Mouse (Mus musculus) cerebellum, adult 11 months (tissue): ENCODE data around the gene Tmem63b.
"Not testable (repeated sequence)": the region's sequence is repeated elsewhere in the genome, so short reads cannot be mapped to it uniquely, and the experiment has no call there.

Experiments used
- DNase-seq: peaks from one replicate; pipeline ENCODE4 v3.0.0; 2022

Tmem63b gene

DNA sequence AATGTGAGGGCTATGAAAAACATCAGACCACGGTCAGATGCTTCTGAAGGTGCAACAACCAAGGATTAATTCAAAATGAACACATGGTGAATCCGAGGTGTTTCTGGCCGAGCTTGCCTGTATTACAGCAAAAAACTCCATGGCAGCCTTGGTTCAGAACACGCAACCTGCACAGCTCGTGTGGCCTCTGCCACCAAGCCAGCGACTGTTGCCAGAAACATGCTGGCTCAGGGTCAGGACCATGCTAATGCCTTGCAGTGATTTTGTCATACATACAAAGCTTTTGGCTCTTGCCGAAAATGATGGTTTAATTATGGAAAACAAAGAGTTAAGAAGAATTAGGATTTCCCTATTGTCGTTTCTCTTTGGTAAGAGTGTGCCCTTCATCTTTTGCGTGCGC, 18.7 kb downstream of the Tmem63b start:
- DNase-seq = no peak

DNA sequence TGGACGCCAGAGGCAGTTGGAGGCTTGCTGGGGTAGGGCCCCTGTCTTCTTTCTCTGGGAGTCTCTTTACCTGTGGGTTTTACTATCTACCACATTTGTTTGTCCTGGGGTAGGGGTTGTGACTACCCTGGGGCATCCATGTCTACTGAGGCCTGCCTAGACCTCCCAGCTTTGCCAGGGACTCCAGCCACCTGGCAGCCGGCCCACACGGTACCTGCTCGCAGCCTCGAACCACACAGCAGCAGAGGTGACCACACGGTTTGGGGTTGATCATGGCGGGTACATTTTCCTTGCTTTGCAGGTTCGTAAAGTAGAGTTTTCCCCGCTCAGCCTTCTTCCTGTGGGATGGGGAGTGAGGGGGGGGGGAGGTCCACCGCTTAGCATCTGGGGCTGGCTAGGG, 19.2 kb downstream of the Tmem63b start:
- DNase-seq = no peak

DNA sequence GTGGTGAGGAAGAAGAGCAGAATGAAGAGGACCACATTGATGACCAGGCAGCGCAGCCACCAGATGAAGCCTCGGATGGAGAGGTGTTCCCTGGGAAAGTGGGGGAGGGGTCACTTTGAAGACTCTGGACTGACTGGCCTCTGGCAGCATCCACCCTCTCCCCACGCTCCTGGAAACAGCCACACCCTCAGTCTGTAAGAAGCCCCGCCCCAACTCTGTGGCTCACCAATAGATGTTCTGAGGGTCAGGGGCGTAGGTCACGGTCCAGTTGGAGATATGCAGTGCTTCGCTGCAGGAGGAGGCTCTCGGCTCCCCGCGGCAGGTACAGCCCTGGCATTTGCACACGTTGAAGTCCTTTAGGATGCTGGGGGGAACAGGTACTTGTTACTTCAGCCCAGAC, 20.6 kb downstream of the Tmem63b start:
- DNase-seq = no peak

DNA sequence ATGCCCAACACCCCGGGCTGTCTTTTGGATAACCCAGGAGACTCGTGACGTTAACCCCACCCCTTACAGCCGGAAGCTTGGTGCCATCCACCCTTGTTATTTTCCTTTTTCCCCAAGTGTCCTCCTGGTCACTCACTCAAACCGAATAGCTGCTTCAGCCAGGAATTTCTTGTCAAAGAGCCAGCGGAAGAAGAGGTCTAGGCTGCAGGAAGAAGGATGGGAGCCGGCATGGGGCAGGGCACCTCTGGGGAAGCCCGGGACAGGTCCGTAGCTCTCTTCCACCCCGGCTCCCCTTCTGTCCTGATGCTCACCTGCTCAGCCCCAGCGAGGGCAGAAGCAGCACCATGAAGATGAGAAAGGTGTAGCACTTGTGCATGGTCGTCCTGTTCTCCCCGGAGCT, 22.1 kb downstream of the Tmem63b start:
- no peak for DNase-seq

DNA sequence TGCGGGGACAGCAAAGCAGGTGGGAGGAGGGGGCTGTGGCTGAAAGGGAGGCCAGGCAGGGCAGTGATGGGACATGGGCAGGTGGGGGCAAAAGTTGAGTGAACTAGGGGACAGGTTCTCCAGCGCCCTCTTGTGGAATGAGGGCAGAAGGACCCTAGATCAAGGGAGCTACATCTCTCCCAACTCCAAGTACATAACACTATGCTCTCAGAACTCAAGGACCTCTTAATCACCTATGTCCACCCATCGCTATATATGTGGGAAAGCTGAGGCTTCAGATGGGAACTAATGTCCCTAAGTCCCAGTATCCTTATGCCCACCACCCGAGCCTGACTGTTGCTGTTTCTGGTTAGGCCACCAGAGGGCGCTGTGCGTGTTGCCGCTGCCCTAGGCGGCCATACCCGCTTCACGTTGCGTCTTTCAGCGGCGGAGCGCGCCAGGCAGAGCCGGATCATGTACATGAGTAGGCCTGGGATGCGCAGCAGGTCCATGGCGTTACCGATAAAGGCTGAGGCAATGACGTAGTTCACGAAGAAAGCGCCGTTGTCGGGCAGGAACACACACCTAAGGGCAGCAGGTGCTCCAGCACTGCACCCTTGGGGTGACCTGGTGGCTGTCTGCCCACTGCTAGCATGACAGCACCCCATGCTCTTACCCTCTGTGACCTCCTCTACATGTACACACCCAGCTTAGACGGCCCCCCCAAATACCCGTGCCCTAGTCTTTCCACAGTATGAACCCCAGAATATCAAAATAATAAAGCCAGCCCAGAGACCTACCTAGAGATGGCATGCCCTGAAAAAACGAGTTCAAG, 23.4 kb downstream of the Tmem63b start:
- DNase-seq = peak; percentile 78

DNA sequence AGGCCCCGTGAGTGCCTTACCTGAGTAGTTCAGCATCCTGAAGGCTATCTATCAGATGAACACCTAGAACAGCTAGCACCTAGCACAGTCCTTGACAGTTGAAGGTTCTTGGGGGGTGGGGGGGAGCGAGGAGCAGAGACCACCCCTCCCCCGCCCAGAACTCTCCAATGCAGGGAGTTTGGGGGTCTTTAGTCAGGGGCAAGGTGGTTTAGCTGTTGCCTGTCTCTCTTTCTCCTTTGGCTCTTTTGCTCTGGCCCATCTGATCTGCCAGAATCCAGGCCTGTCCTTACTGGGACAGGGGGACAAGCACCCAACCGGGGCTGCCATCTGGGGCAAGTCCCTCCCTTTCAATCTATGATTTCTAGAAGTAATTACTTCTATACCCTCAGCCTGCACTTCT, 27.5 kb downstream of the Tmem63b start, which contains the start of gene Capn11:
Gene Capn11, minus strand, starts transcription at position 101 of the 400 bp plus-strand sequence.
- DNase-seq = no peak

DNA sequence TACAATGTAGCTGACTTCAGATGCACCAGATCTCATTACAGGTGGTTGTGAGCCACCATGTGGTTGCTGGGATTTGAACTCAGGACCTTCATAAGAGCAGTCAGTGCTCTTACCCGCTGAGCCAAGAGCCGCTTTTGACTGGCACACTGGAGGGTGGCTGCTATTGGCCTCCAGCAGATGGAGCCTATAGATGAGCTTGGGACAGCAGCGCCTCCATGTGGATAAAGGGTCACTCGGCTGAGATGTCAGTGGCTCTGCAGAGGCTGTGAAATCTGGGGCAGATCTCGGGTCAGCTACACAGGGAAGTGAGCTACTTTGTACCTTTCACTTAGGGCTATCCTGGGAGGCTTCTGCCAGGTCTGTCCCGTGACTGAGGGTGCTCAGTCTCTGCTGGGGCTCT, 30.9 kb downstream of the Tmem63b start:
- DNase-seq = no peak

DNA sequence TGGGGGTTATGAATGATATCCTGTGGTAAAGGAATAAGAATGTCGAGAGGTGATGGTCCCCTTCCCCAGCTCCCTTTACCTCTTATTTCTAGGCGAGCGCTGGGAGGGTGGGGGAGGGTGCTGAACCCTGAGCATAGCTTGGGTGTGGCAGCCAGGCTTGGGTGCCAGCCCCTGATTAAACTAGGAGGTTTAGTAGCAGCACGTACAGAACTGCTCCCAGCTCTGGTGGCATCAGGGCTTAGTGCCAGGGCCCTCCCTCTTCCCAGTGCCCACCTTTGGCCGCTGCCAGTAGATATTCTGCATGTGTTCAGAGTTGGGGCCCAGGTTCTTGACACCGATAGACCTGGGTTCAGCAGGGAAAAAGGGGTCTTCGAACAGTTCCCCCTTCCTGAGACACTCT, 33.5 kb downstream of the Tmem63b start:
- DNase-seq = no peak

DNA sequence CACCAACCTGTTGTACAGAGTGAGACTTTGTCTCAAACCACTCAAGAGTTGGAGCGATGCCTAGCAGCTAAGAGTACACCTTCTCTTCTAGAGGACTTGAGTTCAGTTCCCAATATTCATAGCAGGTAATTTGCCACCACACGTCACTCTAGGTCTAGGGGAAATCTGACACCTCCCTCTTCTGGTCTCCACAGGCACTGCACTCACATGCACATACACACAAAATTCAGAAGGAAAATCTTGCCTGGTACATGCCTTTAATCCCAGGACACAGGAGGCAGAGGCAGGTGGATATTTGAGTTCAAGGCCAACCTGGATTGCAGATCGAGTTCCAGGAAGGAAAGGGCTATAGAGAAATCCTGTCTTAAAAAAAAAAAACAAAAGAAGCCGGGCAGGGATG, 42.5 kb downstream of the Tmem63b start:
- DNase-seq = no peak

DNA sequence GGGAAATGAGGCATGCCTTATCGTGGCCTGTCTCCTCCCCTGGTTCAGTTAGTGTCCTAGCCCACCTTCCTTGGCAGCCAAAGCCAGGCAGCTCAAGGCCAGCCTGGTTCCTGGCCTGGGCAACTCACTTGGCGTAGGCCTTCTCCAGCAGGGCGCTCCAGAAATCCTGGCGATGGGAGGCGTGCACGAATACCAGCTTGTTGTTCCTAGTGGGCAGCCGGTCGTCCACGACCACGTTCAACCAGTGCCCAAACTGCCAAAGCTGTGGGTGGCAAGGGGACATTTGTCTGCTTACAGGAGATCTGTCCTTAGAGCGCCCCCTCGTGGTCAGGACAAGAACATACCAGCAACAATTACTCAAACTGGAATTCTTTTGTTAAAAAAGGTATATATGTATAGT, 44.0 kb downstream of the Tmem63b start:
- DNase-seq = peak; percentile 74

DNA sequence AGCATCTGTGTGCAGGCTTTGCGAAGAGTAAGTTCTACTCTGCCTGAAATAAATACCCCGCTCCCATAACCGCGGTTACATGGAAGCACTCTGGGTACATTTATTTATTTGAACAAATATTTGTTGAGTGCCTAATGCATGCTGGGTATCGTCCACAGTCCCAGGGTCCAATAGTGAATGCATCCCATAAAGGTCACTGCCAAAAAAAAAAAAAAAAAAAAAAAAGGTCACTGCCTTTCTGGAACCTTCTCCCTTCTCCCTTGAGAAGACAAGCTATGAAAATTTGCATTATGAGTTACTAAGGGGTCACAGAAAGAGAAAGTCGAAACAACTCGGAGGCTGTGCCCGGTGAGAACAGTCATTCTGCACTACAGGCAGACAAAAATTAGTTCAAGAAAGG, 44.7 kb downstream of the Tmem63b start:
- no peak for DNase-seq

DNA sequence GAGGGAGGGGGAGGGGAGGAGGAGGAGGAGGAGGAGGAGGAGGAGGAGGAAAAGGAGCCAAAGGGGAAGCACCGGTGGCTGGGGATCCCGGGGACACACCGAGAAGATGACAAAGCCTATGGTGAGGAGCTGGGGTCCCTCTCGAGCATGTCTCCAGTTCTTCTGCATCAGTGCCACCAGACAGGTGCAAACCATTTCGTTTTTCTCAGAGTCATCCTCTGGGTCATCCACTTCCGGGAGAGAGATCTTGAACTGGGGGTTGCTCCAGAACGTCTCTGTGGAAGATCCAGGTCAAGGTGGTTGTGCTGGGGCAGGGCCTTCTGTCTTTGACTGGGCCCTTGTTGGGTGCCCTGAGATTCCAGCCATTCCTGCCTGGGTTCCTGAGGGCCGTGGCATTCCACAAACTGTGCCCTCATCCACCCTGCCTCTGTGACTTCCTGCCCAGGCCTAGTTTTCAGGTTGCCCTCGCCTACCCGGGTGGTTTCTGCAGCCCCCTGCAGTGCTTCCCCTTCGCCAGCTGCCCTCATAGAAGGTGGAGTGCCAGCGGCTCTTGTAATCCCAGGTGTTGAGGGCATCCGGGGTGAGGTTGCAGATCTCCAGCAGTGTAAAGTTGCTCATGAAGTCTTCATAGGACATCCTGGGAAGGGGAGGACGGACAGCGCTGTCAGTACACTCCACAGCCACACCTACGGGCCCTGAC, 48.0 kb downstream of the Tmem63b start:
- DNase-seq = no peak

DNA sequence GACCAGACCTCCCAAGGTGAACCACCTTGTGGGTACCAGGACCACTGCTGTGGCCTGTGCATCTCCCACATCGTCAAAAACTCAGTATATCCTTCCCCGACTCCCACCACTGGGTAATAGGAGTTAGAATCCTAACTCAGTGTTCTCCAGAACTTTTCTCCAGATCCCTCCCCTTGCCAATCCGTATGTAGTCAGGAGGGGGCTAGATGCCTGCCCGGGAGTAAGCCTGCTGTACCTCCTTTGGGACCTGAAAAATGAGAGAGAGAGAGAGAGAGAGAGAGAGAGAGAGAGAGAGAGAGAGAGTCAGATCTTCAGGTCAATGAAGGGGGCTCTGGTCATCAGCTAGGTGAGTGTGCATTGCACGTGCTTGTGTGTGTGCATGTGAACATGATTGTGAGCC, 52.7 kb downstream of the Tmem63b start:
- no peak for DNase-seq

DNA sequence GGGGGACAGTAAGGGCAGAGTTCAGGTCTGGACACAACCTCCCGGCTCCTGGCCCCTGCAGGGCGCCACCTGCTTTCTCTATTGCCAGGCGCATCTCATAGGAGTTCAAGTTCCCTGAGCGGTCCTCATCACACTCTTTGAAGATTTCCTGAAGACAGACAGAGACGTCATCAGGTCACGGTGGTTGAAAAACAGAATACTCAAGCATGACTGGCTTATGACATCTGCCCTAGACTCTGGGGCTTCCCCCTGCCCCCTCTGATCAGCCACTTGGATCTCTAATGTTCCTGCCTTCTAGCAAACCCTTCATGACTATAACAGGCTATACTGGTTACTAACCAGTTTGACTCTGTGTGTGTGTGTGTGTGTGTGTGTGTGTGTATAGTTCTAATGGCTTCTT, 54.8 kb downstream of the Tmem63b start:
- no peak for DNase-seq

DNA sequence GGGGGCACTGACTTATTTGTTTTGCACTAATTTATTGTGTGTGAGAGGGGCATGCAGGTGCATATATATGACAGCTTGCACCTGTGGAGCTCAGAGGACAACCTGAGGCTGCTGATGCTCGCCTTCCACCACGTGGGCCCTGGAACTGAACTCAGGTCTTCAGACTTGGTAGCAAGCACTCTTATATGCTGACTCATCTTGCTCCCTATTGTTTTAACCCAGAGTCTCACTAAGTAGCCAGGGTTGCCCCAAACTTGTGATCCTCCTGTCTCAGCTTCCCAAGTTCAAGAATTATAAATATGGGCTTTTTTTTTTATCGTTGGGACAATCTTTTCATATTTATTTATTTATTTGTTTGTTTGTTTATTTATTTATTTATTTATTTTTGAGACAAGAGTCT, 55.7 kb downstream of the Tmem63b start:
- DNase-seq = no peak

DNA sequence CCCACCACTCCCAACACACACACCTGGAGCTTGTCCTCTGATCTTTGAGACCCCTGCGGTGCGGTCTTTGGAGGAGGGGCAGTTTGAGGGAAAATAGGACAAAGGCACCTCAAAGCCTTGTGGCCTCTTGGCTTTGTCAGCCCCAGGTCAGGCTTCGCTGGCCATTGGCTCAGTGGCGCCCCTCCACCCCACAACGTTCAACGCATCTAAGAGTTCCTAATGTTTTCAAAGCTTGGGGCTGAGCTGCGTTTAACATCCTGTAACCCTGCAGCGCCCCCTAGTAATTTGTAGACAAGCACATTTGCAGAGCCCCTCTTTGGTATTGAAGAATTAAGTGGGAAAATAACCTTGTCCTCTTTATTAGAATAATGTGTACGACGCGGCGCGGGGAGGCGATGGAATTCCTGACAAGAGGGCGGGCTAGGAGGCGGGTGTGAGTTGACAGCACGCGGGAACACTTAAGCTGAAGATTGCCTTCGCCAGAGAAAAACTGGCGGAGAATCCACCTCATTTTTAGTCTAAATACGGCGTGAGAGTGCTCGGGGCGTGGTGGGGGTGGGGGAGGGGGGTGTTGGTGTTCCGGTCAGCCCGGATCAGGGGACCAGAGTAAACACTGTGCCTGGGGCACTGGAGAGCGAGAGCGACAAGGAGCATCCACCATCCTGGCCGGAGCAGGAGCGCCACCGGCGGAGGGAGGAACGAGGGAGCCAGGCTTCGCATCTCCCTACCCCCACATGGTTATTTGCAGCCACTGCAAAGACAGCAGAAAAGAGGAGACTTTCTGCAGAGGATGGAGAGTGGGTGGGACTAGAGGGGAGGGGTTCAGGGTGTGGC, 56.6 kb downstream of the Tmem63b start:
- DNase-seq = peak; percentile 74

DNA sequence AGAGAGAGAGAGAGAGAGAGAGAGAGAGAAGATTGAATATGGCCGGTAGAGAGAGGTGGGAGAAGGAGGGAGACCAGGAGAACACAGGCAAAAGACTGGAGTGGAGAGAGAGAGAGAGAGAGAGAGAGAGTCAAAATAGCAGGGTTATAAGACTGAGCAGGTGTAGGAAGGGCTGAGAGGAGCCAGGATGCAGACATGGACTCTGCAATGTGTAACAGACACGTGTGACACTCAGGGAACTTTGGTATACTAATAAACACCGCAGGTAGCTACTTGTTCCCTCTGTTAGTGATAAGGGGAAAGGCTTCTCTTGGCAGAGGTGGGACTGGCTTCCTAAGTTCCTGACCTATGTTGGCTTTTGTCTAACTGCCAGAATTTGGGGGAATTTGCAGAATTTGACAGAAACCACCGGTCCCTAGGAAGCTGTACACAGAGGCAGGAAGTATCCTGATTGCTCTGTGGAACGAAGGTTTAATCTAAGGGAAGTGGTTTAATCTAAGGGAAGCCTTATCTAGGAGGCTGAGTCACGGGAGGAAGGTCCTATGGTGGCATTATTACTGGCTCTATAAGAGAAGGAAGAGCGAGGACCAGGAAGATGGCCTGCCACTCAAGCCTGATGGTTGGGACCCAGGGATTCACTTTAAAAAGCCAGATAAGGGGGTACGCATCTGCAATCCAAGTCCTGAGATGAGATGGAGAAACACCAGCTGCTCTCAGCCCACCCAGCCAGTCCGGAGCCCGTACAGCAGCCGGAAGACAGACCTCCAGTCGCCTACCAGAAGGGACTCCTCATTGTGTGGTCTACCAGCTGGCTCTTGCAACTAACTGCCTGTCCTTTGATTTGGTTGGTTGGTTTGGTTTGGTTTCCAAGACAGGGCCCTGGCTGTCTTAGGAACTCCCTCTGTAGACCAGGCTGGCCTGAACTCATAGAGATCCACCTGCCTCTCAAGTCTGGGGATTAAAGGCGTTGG, 57.5 kb downstream of the Tmem63b start:
- DNase-seq = no peak

DNA sequence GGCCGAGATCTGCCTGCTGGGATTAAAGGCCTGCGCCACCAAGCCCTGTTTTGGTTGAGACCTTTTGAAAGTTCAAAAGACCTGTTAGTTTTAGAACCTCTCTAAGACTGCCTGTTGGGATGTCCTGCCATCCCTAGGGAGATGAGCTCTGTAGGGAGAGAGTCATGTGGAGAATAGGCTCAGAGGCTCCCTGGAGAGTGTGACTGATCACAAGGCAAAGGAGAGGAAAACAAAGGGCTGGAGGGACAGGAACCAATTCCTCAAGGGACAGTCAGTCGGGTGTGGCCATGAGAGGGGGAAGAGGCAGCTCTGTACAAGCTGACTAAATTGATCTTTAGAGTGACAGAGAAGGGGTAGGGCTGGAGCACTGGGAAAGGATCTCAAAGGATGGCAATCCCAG, 58.5 kb downstream of the Tmem63b start:
- no peak for DNase-seq

DNA sequence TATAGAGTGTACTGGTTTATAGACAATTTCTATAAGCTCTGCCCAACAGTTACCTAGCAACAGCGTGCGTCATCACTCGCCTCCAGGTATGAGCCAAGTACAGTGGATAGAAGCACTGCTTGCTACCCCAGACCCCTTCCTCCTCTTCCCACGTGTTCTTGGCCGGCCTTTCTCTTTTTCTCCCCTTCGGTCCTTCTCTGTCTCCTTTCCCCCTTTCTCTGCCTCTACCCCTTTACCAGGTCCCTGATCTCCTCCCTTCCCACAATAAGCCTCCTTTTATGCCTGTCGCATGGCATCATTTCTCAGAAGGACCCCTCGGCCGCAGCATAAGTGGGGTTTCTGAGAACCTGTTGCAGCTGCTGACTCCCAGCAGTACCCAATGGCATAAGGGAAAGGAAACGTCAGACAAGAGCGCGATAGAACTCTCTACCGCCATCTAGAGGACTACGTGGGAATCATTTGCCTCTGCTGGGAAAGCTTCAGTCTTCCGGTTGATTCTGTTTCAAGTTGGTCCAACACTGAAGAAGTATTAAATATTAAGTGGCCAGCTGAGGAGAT, 60.0 kb downstream of the Tmem63b start:
- peak; percentile 65 for DNase-seq

DNA sequence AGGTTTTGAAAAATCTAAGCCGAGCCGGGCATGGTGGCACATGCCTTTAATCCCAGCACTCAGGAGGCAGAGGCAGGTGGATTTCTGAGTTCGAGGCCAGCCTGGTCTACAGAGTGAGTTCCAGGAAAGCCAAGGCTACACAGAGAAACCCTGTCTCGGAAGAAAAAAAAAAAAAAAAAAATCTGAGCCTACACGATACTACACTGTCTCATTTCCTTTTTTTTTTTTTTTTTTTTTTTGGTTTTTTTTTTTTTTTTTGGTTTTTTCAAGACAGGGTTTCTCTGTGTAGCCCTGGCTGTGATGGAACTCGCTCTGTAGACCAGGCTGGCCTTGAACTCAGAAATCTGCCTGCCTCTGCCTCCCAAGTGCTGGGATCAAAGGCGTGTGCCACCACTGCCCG, 63.3 kb downstream of the Tmem63b start:
- not testable (repeated sequence) for DNase-seq

DNA sequence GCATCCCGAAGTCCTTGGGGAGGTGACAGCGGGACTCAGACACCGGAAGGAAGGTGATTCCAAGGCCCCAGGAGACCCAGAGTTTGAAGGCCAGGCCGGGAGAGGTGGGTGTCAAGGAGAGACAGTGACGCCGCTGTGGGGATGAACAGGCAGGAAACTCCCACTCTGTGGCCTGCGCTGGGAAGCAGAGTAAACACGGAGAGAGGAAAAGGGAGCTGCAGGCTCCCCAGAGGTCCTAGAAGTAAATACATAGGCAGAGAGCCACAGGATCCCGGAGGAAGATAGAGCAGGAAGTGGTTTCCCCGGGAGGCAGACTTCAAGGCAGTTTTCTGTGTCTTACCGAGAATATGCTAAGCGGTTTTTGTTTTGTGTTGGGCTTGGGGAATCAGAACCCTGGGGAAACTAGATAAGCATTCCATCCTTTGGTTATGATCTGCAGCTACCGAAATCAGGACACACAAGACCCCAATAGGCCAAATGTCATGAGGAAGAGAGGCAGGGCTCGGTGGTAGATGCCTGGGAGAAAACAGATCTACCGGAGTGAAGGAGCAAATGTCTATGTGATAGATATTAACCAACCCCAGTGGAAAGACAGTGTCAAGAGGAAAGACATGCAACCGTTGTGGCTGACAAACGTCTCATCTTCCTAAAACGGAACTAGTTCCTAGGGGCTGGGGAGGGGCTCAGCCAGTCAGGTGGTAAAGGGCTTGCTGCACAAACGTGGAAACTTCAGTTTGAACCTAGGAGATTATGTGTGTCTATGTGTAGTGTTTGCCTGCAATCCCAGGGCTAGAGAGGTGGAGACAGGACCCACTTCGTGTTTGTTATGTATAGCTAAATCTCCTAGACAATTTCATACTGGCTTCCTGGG, 67.1 kb downstream of the Tmem63b start:
- no peak for DNase-seq
